Mouse (Mus musculus) large intestine, adult 2 months (tissue): ENCODE data around the gene Ppp1r9a. TPM values are rescaled to one million over a fixed set of nuclear protein-coding genes. Genes with fewer than 3 reads are reported as not detected.
A peak's percentile ranks its signal among the peaks of the same experiment; 100 is the strongest.

Experiments used
- DNase-seq: peaks from one replicate; pipeline ENCODE4 v3.0.0-alpha.2; 2012; ENCODE audit warnings: low read depth, low spot score
- WGBS: fragments of 180-500 bp; shearing (Covaris S2); methylation state at CpG from one replicate; pipeline ENCODE4 v1.1.7; 2018; 5-methylcytosine and 5-hydroxymethylcytosine counted together
- polyA plus RNA-seq: library from polyadenylated mRNA; depleted of rRNA; stranded (reverse); fragments of >200 nt; gene quantifications from 2 replicates; pipeline ENCODE4 v1.2.3, GENCODE M21; 2012

Gene Ppp1r9a
- polyA plus RNA-seq, 1 experiment = 1.8 TPM

GRCm38 (mm10) chr6:4953028-4953719 lies 50.5 kb downstream of the Ppp1r9a start:
- no peak for DNase-seq
- WGBS = 58% methylated on average over 14 of the region's 14 CpGs

GRCm38 (mm10) chr6:4956651-4957050 lies 53.9 kb downstream of the Ppp1r9a start:
- 48% methylated on average over 6 of the region's 6 CpGs for WGBS
- no peak for DNase-seq

GRCm38 (mm10) chr6:4962197-4962596 lies 59.5 kb downstream of the Ppp1r9a start:
- 82% methylated on average over 4 of the region's 4 CpGs for WGBS
- no peak for DNase-seq

- 82% methylated on average over 5 of the region's 5 CpGs for WGBS
These were observed 60.3 kb downstream of the Ppp1r9a start for GRCm38 (mm10) chr6:4963049-4963448.

GRCm38 (mm10) chr6:4967236-4967635 lies 64.5 kb downstream of the Ppp1r9a start:
- 75% methylated on average over 4 of the region's 4 CpGs for WGBS
- DNase-seq = no peak

More at GRCm38 (mm10) chr6:4963049-4963448, 60.3 kb downstream of the Ppp1r9a start:
- no peak for DNase-seq

- WGBS = 86% methylated on average over 9 of the region's 9 CpGs
- DNase-seq = no peak
These were observed 68.5 kb downstream of the Ppp1r9a start for GRCm38 (mm10) chr6:4971229-4971628.

GRCm38 (mm10) chr6:4972808-4973207 lies 70.1 kb downstream of the Ppp1r9a start:
- WGBS = 23% methylated on average over 6 of the region's 6 CpGs
- DNase-seq = peak; percentile 91

- WGBS = 34% methylated on average over 10 of the region's 10 CpGs
- DNase-seq = peak; percentile 47
These were observed 70.6 kb downstream of the Ppp1r9a start for GRCm38 (mm10) chr6:4973337-4973736.

GRCm38 (mm10) chr6:4977515-4977914 lies 74.8 kb downstream of the Ppp1r9a start:
- WGBS = 94% methylated on average over 4 of the region's 4 CpGs
- DNase-seq = no peak

- 71% methylated on average over 2 of the region's 2 CpGs for WGBS
- no peak for DNase-seq
These were observed 75.5 kb downstream of the Ppp1r9a start for GRCm38 (mm10) chr6:4978249-4978648.

- DNase-seq = no peak
These were observed 76.2 kb downstream of the Ppp1r9a start for GRCm38 (mm10) chr6:4978897-4979296.

GRCm38 (mm10) chr6:4980113-4980512 lies 77.4 kb downstream of the Ppp1r9a start:
- 93% methylated on average over 3 of the region's 3 CpGs for WGBS
- no peak for DNase-seq

- peak; percentile 61 for DNase-seq
These were observed 80.0 kb downstream of the Ppp1r9a start for GRCm38 (mm10) chr6:4982686-4983162.

GRCm38 (mm10) chr6:4985668-4986067 lies 83.0 kb downstream of the Ppp1r9a start:
- no peak for DNase-seq
- whole genome bisulfite sequencing = 91% methylated on average over 3 of the region's 3 CpGs

More at GRCm38 (mm10) chr6:4982686-4983162, 80.0 kb downstream of the Ppp1r9a start:
- 29% methylated on average over 9 of the region's 9 CpGs for WGBS

- DNase-seq = no peak
- 92% methylated on average over 5 of the region's 5 CpGs for WGBS
These were observed 84.4 kb downstream of the Ppp1r9a start for GRCm38 (mm10) chr6:4987084-4987483.

- WGBS = 82% methylated on average over 4 of the region's 4 CpGs
- no peak for DNase-seq
These were observed 86.0 kb downstream of the Ppp1r9a start for GRCm38 (mm10) chr6:4988688-4989087.

GRCm38 (mm10) chr6:4992308-4992707 lies 89.6 kb downstream of the Ppp1r9a start:
- 96% methylated on average over 9 of the region's 9 CpGs for WGBS
- no peak for DNase-seq

GRCm38 (mm10) chr6:4993600-4994160 lies 91.0 kb downstream of the Ppp1r9a start:
- 80% methylated on average over 15 of the region's 15 CpGs for WGBS
- DNase-seq = no peak

- 70% methylated on average over 14 of the region's 14 CpGs for WGBS
- DNase-seq = no peak
These were observed 91.6 kb downstream of the Ppp1r9a start for GRCm38 (mm10) chr6:4994161-4994919.

GRCm38 (mm10) chr6:4997599-4997998 lies 94.9 kb downstream of the Ppp1r9a start:
- WGBS = 96% methylated on average over 6 of the region's 6 CpGs
- DNase-seq = no peak

- no peak for DNase-seq
- whole genome bisulfite sequencing = 79% methylated on average over 4 of the region's 4 CpGs
These were observed 96.2 kb downstream of the Ppp1r9a start for GRCm38 (mm10) chr6:4998929-4999328.
